Mouse (Mus musculus): ENCODE measurements around the gene Smarcad1. TPM values are rescaled to one million over a fixed set of nuclear protein-coding genes. Genes with fewer than 3 reads are reported as not detected.

Smarcad1 gene
- total RNA-seq, 4 experiments from 2014 or later, result 29.3 to 38.9 (median 33.6) TPM

- DNase-seq (ENCODE audit: low spot score in 2 of 2), result no peak
Observed at GRCm38 (mm10) chr6:65079139-65079538, 36.8 kb downstream of the Smarcad1 start.

GRCm38 (mm10) chr6:65114902-65115301, 72.5 kb downstream of the Smarcad1 start:
- DNase-seq (ENCODE audit: low spot score in 2 of 2), result no peak

- no peak for DNase-seq (ENCODE audit: low spot score in 2 of 2)
Observed at GRCm38 (mm10) chr6:65117540-65117939, 75.2 kb downstream of the Smarcad1 start.

- DNase-seq (ENCODE audit: low spot score in 2 of 2), result peak in 1 of 2 experiments; percentile 35
Observed at GRCm38 (mm10) chr6:65126074-65126726, 83.8 kb downstream of the Smarcad1 start.

- DNase-seq (ENCODE audit: low spot score in 2 of 2), result no peak
Observed at GRCm38 (mm10) chr6:65132376-65132775, 90.0 kb downstream of the Smarcad1 start.

- no peak for DNase-seq (ENCODE audit: low spot score in 2 of 2)
Observed at GRCm38 (mm10) chr6:65137802-65138201, 95.4 kb downstream of the Smarcad1 start.

- DNase-seq (ENCODE audit: low spot score in 2 of 2), result no peak
Observed at GRCm38 (mm10) chr6:65138243-65138642, 95.9 kb downstream of the Smarcad1 start.

- no peak for DNase-seq (ENCODE audit: low spot score in 2 of 2)
Observed at GRCm38 (mm10) chr6:65140082-65140749, 97.8 kb downstream of the Smarcad1 start.

GRCm38 (mm10) chr6:65140750-65141243, 98.4 kb downstream of the Smarcad1 start:
- no peak for DNase-seq (ENCODE audit: low spot score in 2 of 2)

- no peak for DNase-seq (ENCODE audit: low spot score in 2 of 2)
Observed at GRCm38 (mm10) chr6:65142316-65142715, 99.9 kb downstream of the Smarcad1 start.

- no peak for DNase-seq (ENCODE audit: low spot score in 2 of 2)
Observed at GRCm38 (mm10) chr6:65144621-65145205, 102.3 kb downstream of the Smarcad1 start, which contains the start of gene Hpgds. TSS of gene Hpgds (minus strand) at chr6:65144908.

GRCm38 (mm10) chr6:65146363-65146762, 104.0 kb downstream of the Smarcad1 start:
- DNase-seq (ENCODE audit: low spot score in 2 of 2), result no peak

- DNase-seq (ENCODE audit: low spot score in 2 of 2), result no peak
Observed at GRCm38 (mm10) chr6:65150703-65151102, 108.3 kb downstream of the Smarcad1 start.

- no peak for DNase-seq (ENCODE audit: low spot score in 2 of 2)
Observed at GRCm38 (mm10) chr6:65153570-65153969, 111.2 kb downstream of the Smarcad1 start.

GRCm38 (mm10) chr6:65157042-65157441, 114.7 kb downstream of the Smarcad1 start:
- DNase-seq (ENCODE audit: low spot score in 2 of 2), result no peak

GRCm38 (mm10) chr6:65159381-65159942, 117.1 kb downstream of the Smarcad1 start:
- DNase-seq (ENCODE audit: low spot score in 2 of 2), result no peak

- peak in 1 of 2 experiments; percentile 13 for DNase-seq (ENCODE audit: low spot score in 2 of 2)
Observed at GRCm38 (mm10) chr6:65164137-65164536, 121.8 kb downstream of the Smarcad1 start.

GRCm38 (mm10) chr6:65164977-65165376, 122.6 kb downstream of the Smarcad1 start:
- no peak for DNase-seq (ENCODE audit: low spot score in 2 of 2)

Data from left cerebral cortex, adult 8-10 months (tissue).